Mouse (Mus musculus) liver, embryonic 14.5 days (tissue): ENCODE data around the gene Lyrm9. TPM values are rescaled to one million over a fixed set of nuclear protein-coding genes. Genes with fewer than 3 reads are reported as not detected.

Experiments
- ATAC-seq: fragments of 200-750 bp; cut with Nextera tagmentation; 2 replicates; pipeline ENCODE4 v1.8.0; 2017; ENCODE audit warnings: moderate number of reproducible peaks, mild to moderate bottlenecking, moderate library complexity; ENCODE audit not compliant: insufficient read depth
- DNase-seq, 3 experiments: peaks; one replicate each; pipeline ENCODE4 v3.0.0-alpha.2; 2012 to 2013; ENCODE audit warnings: low read depth in 3 of 3, low spot score in 3 of 3
- H3K27ac ChIP-seq: fragments of 300-500 bp; sonication (generic); 2 replicates; pipeline ENCODE4 v1.5.1; 2014; ENCODE audit warnings: moderate library complexity, mild to moderate bottlenecking, control low read depth, inconsistent platforms
- H3K27me3 ChIP-seq: fragments of 300-500 bp; sonication (generic); 2 replicates; pipeline ENCODE4 v1.6.1; 2014; ENCODE audit warnings: mild to moderate bottlenecking, low read length, moderate library complexity; ENCODE audit not compliant: control insufficient read depth, insufficient read depth
- H3K36me3 ChIP-seq: fragments of 300-500 bp; sonication (generic); replicated peaks from 2 replicates; pipeline ENCODE4 v1.6.1; 2014; ENCODE audit warnings: low read depth; ENCODE audit not compliant: control insufficient read depth, insufficient read depth
- H3K4me1 ChIP-seq, 2 experiments: fragments of 200-500 bp in 1 of 2; fragments of 300-500 bp in 1 of 2; sonication (generic) in 1 of 2; replicated peaks; 2 replicates each; pipeline ENCODE4 v1.6.1; 2012 to 2014; ENCODE audit warnings: antibody characterized with exemption in 1 of 2, inconsistent platforms in 1 of 2, low read length in 1 of 2; ENCODE audit not compliant: control insufficient read depth in 2 of 2, insufficient read depth in 2 of 2
- H3K4me2 ChIP-seq: fragments of 300-500 bp; sonication (generic); 2 replicates; pipeline ENCODE4 v1.6.1; 2014; ENCODE audit warnings: low read depth, mild to moderate bottlenecking, control low read depth, moderate library complexity
- H3K4me3 ChIP-seq, 2 experiments: fragments of 200-500 bp in 1 of 2; fragments of 300-500 bp in 1 of 2; sonication (generic) in 1 of 2; 2 replicates each; pipeline ENCODE4 v1.5.1; 2012 to 2014; ENCODE audit warnings: low read depth in 2 of 2, low read length in 2 of 2, mild to moderate bottlenecking in 2 of 2, control low read depth in 1 of 2, inconsistent platforms in 1 of 2, moderate library complexity in 1 of 2; ENCODE audit not compliant: insufficient read depth in 1 of 2
- H3K9ac ChIP-seq: fragments of 300-500 bp; sonication (generic); replicated peaks from 2 replicates; pipeline ENCODE4 v1.6.1; 2014; ENCODE audit warnings: mild to moderate bottlenecking, control low read depth, moderate library complexity
- H3K9me3 ChIP-seq: fragments of 300-500 bp; sonication (generic); 2 replicates; pipeline ENCODE4 v1.6.1; 2016; ENCODE audit warnings: low read length, mixed read lengths; ENCODE audit not compliant: control insufficient read depth
- CTCF ChIP-seq: IDR thresholded peaks from 2 replicates; pipeline ENCODE4 v1.5.1; 2016; ENCODE audit warnings: antibody characterized with exemption, low read depth, control low read depth
- EP300 ChIP-seq: IDR thresholded peaks from 2 replicates; pipeline ENCODE4 v1.6.1; 2016; ENCODE audit warnings: antibody characterized with exemption, low read depth
- WGBS: fragments of 180-500 bp; shearing (Covaris S2); extraction: QIAGEN DNeasy Blood & Tissue Kit; methylation state at CpG from one replicate; pipeline ENCODE4 v1.1.7; 2014; ENCODE audit not compliant: insufficient replicate concordance; 5-methylcytosine and 5-hydroxymethylcytosine counted together
- polyA plus RNA-seq, 2 experiments: library from polyadenylated mRNA; depleted of rRNA in 1 of 2; stranded (reverse) in 1 of 2; unstranded in 1 of 2; fragments of >200 nt; fragmentation: Nextera tagmentation in 1 of 2; extraction: Ambion mirVana in 1 of 2; gene quantifications; 2 replicates each; pipeline versions ENCODE4 v1.2.1 to v1.2.3; 2012 to 2014

Gene Lyrm9
- polyA plus RNA-seq, 2 experiments, result 12.4 to 18.1 TPM

GRCm38 (mm10) chr11:78822792-78823498, 3.4 kb upstream of the Lyrm9 start:
- H3K9ac ChIP-seq, result no peak overlapping the region
- DNase-seq (peak in 1 of 3 experiments; percentile 37), ATAC-seq (no peak)
- H3K27ac ChIP-seq, result no peak overlapping the region
- WGBS, result 38% methylated on average over 13 of the region's 13 CpGs
- no peak overlapping the region for H3K4me2 ChIP-seq
- no peaks in the 10 kb centered on the region for H3K36me3 ChIP-seq
- H3K27me3 ChIP-seq, result no peaks in the 10 kb centered on the region
- TF ChIP-seq CTCF (peak; percentile 71), EP300 (no peak)
- H3K4me3 ChIP-seq, result no peak overlapping the region
- no peaks in the 10 kb centered on the region for H3K9me3 ChIP-seq
- peaks cover 2 to 13% of the 10 kb centered on the region in 2 experiments; a peak in 3 of 4 replicates for H3K4me1 ChIP-seq

GRCm38 (mm10) chr11:78827546-78827945, 1.2 kb downstream of the Lyrm9 start:
- peaks cover 24 to 43% of the 10 kb centered on the region in 2 experiments for H3K4me1 ChIP-seq
- TF ChIP-seq CTCF, result no peak
- no peak for TF ChIP-seq EP300
- no peak overlapping the region for H3K4me3 ChIP-seq
- H3K4me2 ChIP-seq, result peak overlapping the region; percentile 85
- H3K9ac ChIP-seq, result no peak overlapping the region
- no peak overlapping the region for H3K27ac ChIP-seq
- ATAC-seq (no peak), DNase-seq (no peak)
- WGBS, result 54% methylated on average over 7 of the region's 7 CpGs
- no peaks in the 10 kb centered on the region for H3K9me3 ChIP-seq
- no peaks in the 10 kb centered on the region for H3K27me3 ChIP-seq
- no peaks in the 10 kb centered on the region for H3K36me3 ChIP-seq

- DNase-seq, result no peak
- no peak for ATAC-seq
- H3K4me2 ChIP-seq, result no peak overlapping the region
Measured at GRCm38 (mm10) chr11:78828386-78828785, 2.0 kb downstream of the Lyrm9 start.

GRCm38 (mm10) chr11:78829373-78829772, 3.0 kb downstream of the Lyrm9 start:
- DNase-seq (no peak), ATAC-seq (no peak)
- Histone ChIP-seq H3K36me3 (no peaks in the 10 kb centered on the region), H3K9ac (no peak overlapping the region), H3K4me1 (peaks cover 38 to 60% of the 10 kb centered on the region in 2 experiments), H3K27me3 (no peaks in the 10 kb centered on the region), H3K9me3 (no peaks in the 10 kb centered on the region), H3K27ac (no peak overlapping the region), H3K4me2 (no peak overlapping the region), H3K4me3 (no peak overlapping the region)
- 69% methylated on average over 6 of the region's 6 CpGs for WGBS
- TF ChIP-seq EP300 (no peak), CTCF (no peak)

More at GRCm38 (mm10) chr11:78828386-78828785, 2.0 kb downstream of the Lyrm9 start:
- Histone ChIP-seq H3K27me3 (no peaks in the 10 kb centered on the region), H3K9me3 (no peaks in the 10 kb centered on the region), H3K27ac (no peak overlapping the region), H3K9ac (no peak overlapping the region), H3K4me1 (peaks cover 29 to 50% of the 10 kb centered on the region in 2 experiments), H3K36me3 (no peaks in the 10 kb centered on the region), H3K4me3 (no peak overlapping the region)
- no peak for TF ChIP-seq EP300
- peak; percentile 51 for TF ChIP-seq CTCF
- 54% methylated on average over 2 of the region's 2 CpGs for WGBS

- Histone ChIP-seq H3K4me3 (no peak overlapping the region), H3K27me3 (no peaks in the 10 kb centered on the region), H3K4me2 (no peak overlapping the region), H3K9me3 (no peaks in the 10 kb centered on the region), H3K4me1 (peaks cover 43 to 64% of the 10 kb centered on the region in 2 experiments), H3K27ac (peak overlapping the region; percentile 15), H3K36me3 (no peaks in the 10 kb centered on the region), H3K9ac (peak overlapping the region; percentile 10; the same call in 1 of the 2 replicates)
- ATAC-seq (no peak), DNase-seq (no peak)
- TF ChIP-seq CTCF, result no peak
- no peak for TF ChIP-seq EP300
- 15% methylated on average over 8 of the region's 8 CpGs for WGBS
Measured at GRCm38 (mm10) chr11:78830180-78830579, 3.8 kb downstream of the Lyrm9 start.
